Mouse (Mus musculus) mesoderm, embryonic 11.5 days (tissue): ENCODE measurements around the gene Slc9b1.
A peak's percentile ranks its signal among the peaks of the same experiment; 100 is the strongest.

Experiments
- DNase-seq: peaks from one replicate; pipeline ENCODE4 v3.0.0-alpha.2; 2012; ENCODE audit warnings: low read depth, low spot score

The Slc9b1 gene

GRCm38 (mm10) chr3:135347739-135348264 lies at the start of gene Slc9b1:
Slc9b1 (plus strand) TSS chr3:135348029.
- DNase-seq, result no peak

DNA sequence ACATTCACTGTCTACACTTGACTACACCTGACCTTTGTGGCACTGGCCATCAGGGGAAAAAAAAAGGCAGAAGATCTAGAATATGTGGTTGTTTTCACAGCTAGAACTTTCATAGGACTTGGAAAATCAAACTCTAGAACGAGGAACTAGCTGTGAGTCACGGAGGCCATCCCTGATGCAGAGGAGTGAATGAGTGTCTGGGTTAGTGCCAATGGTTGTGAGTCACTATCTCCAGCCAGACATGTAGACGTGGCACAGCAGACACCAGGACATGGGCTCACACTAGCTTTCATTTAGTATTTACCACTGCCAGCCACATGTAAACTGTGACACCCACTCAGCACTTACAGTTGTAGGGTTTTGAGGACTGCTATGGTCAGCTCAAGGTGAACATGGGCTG lies 49.3 kb upstream of the Slc9b1 start:
- DNase-seq, result no peak

GRCm38 (mm10) chr3:135300081-135300480 lies 47.7 kb upstream of the Slc9b1 start:
- no peak for DNase-seq

- DNase-seq, result no peak
These were observed 43.8 kb upstream of the Slc9b1 start for GRCm38 (mm10) chr3:135304060-135304459.

DNA sequence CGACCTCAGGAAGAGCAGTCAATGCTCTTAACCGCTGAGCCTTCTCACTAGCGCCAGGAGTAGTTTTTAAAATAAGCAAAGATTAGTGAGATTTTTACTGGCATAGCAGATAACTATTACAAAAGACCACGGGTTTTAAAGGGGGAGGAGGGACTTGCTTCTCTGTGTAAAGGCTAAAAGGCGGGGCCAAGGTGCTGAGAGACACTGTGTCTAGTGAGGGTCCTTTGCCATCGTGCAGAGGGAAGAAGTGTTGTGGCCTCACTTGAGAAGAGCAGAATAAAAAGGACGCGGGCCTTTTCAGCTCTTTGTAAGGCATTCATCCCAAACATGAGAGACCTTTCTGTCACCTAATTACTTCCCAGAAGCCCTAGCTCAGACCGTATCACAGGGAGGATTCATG lies 43.3 kb upstream of the Slc9b1 start:
- no peak for DNase-seq

DNA sequence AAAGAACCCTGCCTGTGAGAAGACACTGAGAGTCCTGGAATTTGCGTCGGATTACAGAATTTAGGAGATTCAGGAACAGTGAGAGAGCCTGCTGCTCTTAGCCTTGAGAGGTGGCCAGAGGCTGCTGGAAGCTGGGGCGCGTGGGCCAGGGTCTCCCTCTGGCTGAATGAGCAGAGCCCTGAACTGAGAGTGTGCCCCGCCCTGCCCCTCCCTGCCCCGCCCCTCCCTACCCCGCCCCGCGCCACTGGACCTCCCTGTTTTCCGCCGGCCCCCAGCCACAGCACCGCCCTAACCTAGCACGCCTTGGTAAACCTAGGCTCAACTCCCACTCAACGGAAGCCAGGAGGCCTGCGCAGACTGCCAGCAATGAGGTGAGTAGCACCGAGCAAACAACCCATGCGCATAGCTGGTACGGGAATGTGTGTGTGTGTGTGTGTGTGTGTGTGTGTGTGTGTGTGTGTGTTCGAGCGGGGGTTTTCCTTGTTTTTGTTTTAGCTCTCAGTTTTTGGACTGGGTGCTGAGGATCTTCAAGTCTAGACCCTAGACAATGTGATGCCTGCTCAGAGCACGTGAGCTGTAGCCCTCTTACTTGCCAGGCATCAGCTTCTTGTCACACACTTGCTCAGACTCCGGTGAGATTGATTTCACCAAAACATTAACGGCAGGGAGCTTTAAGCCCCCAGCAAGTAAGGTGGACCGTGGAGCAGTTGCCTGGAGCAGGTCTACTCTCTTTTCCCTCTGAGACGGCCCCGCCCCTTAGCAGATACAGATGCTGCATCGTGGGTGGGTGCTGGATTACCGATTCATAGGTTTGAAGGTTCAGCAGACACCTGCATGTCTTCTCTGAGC lies 40.2 kb upstream of the Slc9b1 start, which contains the start of gene Slc9b2:
Gene Slc9b2, plus strand, starts transcription at position 290 of the 849 bp plus-strand sequence.
- peak; percentile 44 for DNase-seq

DNA sequence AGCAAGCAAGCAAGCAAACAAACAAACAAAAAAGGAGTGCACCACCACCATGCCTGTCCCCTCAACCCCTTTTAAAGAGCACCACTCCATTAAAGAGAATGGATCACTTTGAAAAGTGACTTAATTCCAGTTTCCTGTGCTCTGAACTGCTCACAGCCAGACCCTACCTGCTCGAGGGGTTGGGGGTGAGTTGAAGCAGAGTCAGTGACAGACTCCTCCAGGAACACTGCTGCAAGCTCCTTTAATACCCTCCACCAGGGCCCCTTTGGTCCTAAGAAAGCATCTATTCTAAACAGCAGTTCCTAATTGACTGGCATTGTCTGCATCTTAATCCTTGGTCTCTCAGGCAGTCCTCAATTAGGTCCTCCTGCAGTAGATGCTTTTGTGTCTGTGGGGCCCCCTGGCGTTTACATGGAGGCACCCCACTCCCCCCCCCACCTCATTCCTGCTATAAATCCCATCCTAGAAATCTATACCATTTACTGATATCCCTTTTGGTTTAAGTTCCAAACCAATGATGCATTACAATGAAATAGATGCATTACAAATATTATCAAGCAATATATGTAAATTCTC lies 34.8 kb upstream of the Slc9b1 start:
- no peak for DNase-seq

DNA sequence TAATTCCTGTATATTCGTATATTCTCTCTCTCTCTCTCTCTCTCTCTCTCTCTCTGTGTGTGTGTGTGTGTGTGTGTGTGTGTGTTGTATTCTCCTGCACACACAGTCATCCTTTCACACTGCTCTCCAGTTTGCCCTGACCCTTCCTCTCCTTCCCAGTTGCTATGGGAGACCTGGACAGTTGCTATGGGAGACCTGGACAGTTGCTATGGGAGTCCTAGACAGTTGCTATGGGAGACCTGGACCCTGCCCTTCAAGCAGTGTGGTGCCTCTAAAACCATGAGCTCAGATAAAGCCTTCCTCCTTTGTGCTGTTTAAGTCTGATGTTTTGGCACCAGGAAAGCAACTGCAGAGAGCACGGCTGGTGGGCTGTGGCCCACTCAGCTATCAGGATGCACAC lies 34.1 kb upstream of the Slc9b1 start:
- DNase-seq, result no peak

GRCm38 (mm10) chr3:135314811-135315210 lies 33.0 kb upstream of the Slc9b1 start:
- no peak for DNase-seq

- DNase-seq, result no peak
These were observed 32.0 kb upstream of the Slc9b1 start for GRCm38 (mm10) chr3:135315720-135316425.

- DNase-seq, result no peak
These were observed 29.5 kb upstream of the Slc9b1 start for GRCm38 (mm10) chr3:135318331-135318730.

DNA sequence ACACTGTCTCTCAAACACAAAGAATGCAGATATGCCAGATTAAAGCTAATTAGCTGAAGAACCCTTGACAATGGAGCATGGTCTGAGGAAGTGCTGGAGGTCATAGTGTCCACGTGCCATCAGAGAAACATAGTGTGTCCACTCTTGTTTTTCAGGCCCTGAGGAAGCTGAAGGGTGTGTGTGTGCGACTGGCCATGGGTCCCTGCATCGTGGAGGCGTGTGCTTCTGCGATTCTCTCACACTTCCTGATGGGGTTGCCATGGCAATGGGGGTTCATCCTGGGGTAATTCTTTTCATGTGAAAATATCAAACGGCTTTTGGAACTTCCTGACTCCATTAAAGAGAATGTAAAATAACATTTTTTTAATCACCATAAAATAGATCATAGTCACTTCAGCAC lies 23.5 kb upstream of the Slc9b1 start:
- no peak for DNase-seq

- DNase-seq, result no peak
These were observed 20.7 kb upstream of the Slc9b1 start for GRCm38 (mm10) chr3:135327176-135327575.

DNA sequence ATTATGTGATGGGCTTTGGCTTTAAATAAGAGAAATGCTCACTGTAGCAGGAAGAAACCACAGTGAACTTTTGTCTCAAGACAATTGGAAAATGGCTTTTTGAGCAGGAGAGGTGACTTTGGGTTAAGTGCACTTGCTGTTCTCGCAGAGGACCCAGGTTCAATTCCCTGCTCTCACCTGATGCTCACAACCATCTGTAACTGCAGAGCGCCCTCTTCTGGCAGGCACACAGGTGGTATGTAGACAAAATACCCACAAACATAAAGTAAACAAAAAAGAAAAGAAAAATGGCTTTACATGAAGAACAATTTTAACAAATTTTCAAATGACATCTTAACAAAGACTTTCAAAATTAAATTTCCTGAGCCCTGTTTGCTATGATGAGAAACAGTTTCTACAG lies 20.2 kb upstream of the Slc9b1 start:
- DNase-seq, result no peak

DNA sequence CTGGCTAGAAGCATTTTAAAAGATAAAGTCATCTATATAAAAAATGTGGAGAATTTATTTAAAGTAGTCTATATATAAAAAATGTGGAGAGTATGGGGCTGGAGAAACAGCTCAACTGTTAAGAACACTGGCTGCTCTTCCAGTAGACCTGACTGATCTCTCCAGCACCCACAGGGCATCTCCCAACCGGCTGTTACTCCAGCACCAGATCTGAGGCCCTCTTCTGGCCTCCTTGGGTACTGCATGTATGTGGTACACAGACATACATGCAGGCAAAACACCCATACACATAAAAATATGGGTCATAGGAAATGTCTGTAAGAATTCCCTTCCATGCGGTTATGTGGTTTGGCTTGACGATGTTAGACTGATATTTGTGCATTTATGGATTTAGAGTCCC lies 19.3 kb upstream of the Slc9b1 start:
- DNase-seq, result peak; percentile 65

DNA sequence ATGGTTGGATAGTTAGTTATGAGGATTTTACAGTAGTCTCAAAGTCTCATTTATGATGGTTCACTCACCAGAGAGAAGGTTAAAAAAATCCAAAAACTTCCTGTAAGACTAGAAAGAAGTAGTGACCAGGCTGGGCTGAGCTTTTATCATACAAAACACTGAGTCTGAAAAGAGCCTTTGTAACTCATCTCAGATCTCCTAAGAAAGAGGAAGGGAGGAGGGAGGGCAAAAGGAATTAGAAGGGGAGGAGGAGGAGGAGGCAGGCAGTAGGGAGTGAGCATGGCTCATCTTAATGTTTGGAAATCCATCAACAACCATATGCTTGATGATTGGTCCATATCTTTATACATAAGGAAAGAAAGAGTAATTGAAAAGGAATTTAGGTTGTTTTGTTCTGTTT lies 15.1 kb upstream of the Slc9b1 start:
- DNase-seq, result no peak

DNA sequence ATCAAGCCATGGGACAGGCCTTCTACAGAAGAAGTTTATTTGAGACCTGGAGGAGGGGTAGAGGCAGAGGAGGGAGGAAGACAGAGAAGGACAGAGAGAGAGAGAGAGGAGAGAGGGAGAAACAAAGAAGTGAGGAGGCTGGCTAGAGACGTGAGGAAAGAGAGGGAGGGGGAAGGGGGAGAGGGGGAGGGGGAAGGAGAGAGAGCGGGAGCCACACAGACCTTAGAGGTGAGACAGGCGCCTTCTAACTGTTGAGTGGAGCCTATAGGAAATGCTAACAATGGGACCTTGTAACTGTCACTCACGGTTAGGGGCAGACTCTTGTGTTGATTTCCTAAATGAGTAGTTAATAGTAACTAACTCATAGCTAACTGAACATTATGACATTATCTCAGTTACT lies 14.1 kb upstream of the Slc9b1 start:
- no peak for DNase-seq

GRCm38 (mm10) chr3:135349022-135349421 lies 1.2 kb downstream of the Slc9b1 start:
- no peak for DNase-seq

- no peak for DNase-seq
These were observed 4.0 kb downstream of the Slc9b1 start for GRCm38 (mm10) chr3:135351857-135352256.

GRCm38 (mm10) chr3:135357394-135357793 lies 9.6 kb downstream of the Slc9b1 start:
- no peak for DNase-seq

- no peak for DNase-seq
These were observed 28.0 kb downstream of the Slc9b1 start for GRCm38 (mm10) chr3:135375836-135376235.

DNA sequence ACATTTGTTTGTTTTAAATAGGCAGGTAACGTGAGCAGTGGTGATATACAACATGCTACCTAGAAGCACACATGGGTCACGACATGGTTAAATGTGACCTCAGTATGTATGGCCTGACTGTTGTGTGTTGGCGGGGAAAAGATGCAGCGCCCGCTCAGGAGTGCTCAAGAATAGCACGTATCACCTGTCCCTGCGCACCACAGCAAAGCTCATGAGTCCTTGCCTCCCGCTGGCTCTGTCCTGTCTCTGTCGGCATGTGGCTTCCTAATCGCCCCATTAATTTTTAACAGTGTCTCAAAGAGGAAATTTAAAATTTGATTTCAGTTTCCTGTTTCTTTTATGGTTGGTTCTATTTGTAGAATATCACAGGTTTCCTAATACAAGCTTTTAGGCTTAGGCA lies 29.6 kb downstream of the Slc9b1 start:
- DNase-seq, result no peak
